Mouse (Mus musculus): ENCODE results near the gene Canx.
A peak's percentile ranks its signal among the peaks of the same experiment; 100 is the strongest.
"Not testable (repeated sequence)": the region's sequence is repeated elsewhere in the genome, so short reads cannot be mapped to it uniquely, and the experiment has no call there.

Canx gene

GRCm38 (mm10) chr11:50333181-50333580 is 7.7 kb upstream of the Canx start:
- DNase-seq (ENCODE audit: low read depth): no peak

- DNase-seq (ENCODE audit: low read depth): no peak
Measured at GRCm38 (mm10) chr11:50329378-50329777, 3.9 kb upstream of the Canx start.

GRCm38 (mm10) chr11:50328075-50328625 is 2.7 kb upstream of the Canx start:
- no peak for DNase-seq (ENCODE audit: low read depth)

GRCm38 (mm10) chr11:50326302-50326966 is 961 bp upstream of the Canx start:
- no peak for DNase-seq (ENCODE audit: low read depth)

- no peak for DNase-seq (ENCODE audit: low read depth)
Measured at GRCm38 (mm10) chr11:50324751-50325471, 562 bp downstream of the Canx start.

GRCm38 (mm10) chr11:50323843-50324242 is 1.6 kb downstream of the Canx start:
- DNase-seq (ENCODE audit: low read depth): no peak

GRCm38 (mm10) chr11:50322345-50322744 is 3.1 kb downstream of the Canx start:
- no peak for DNase-seq (ENCODE audit: low read depth)

GRCm38 (mm10) chr11:50321239-50321638 is 4.2 kb downstream of the Canx start:
- DNase-seq (ENCODE audit: low read depth): no peak

- DNase-seq (ENCODE audit: low read depth): not testable (repeated sequence)
Measured at GRCm38 (mm10) chr11:50319343-50319742, 6.1 kb downstream of the Canx start.

- no peak for DNase-seq (ENCODE audit: low read depth)
Measured at GRCm38 (mm10) chr11:50312803-50313202, 12.7 kb downstream of the Canx start.

- no peak for DNase-seq (ENCODE audit: low read depth)
Measured at GRCm38 (mm10) chr11:50303406-50303805, 22.1 kb downstream of the Canx start.

GRCm38 (mm10) chr11:50292190-50292855 is 33.1 kb downstream of the Canx start, which contains the start of gene Maml1:
TSS of gene Maml1 (minus strand) at chr11:50292311.
- DNase-seq (ENCODE audit: low read depth): peak; percentile 94

GRCm38 (mm10) chr11:50291321-50292165 is 33.9 kb downstream of the Canx start:
- DNase-seq (ENCODE audit: low read depth): no peak

- DNase-seq (ENCODE audit: low read depth): no peak
Measured at GRCm38 (mm10) chr11:50290486-50291225, 34.8 kb downstream of the Canx start.

- DNase-seq (ENCODE audit: low read depth): no peak
Measured at GRCm38 (mm10) chr11:50286428-50286827, 39.0 kb downstream of the Canx start.

- DNase-seq (ENCODE audit: low read depth): no peak
Measured at GRCm38 (mm10) chr11:50285696-50286095, 39.8 kb downstream of the Canx start.

GRCm38 (mm10) chr11:50285263-50285662 is 40.2 kb downstream of the Canx start:
- no peak for DNase-seq (ENCODE audit: low read depth)

- no peak for DNase-seq (ENCODE audit: low read depth)
Measured at GRCm38 (mm10) chr11:50280053-50280452, 45.4 kb downstream of the Canx start.

- no peak for DNase-seq (ENCODE audit: low read depth)
Measured at GRCm38 (mm10) chr11:50279005-50279404, 46.5 kb downstream of the Canx start.

- DNase-seq (ENCODE audit: low read depth): no peak
Measured at GRCm38 (mm10) chr11:50277706-50278105, 47.8 kb downstream of the Canx start.

- DNase-seq (ENCODE audit: low read depth): no peak
Measured at GRCm38 (mm10) chr11:50277025-50277424, 48.4 kb downstream of the Canx start.
